Mouse (Mus musculus): Measurements from ENCODE around the gene Cpeb1.

DNA sequence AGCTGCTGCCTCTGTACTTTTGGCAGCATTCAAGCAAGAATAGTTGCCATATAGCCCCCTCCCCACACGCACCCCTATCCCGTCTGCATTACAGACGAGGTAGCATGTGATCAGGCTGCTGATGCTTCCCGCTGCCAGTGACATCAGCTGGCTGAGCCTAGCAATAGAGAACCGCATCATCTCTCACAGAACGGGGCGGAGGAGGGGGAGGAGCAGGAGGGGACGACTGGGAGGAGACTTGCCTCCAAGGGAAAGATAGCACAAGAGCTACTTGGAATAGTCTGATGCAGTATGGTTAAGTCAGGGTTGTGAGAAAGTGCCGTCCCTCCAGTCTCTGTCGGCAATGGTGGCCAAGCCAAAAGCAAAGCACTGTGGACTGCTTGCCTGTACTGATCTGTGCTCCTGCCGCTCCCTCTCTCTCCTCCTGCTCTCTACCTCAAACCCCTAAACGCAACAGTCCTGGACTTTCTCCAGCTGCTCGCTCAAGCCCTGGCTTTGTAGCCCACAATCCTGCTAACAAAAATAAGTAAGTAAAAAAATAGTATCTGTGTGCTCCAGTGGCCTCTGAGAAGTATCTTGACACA lies 82.8 kb downstream of the Cpeb1 start:
- TF ChIP-seq CTCF (IDR thresholded peaks at IDR 0.05; ENCODE audit: low read depth) (no peak), EP300 (IDR thresholded peaks at IDR 0.05; ENCODE audit: low read depth) (no peak)
